Mouse (Mus musculus) G1E (cell line): ENCODE measurements at regions not wholly inside any gene's neighbourhood (a gene's known extent, or its start where the extent isn't known, plus 50 kb on each side); places are given as distances from the start of the nearest gene placed in this dataset.

ENCODE experiments used
- CTCF ChIP-seq: IDR thresholded peaks from 2 replicates; pipeline ENCODE4 v1.5.1; 2012; ENCODE audit warnings: low read depth, low read length, inconsistent platforms, mixed read lengths
- GATA1 ChIP-seq: IDR thresholded peaks from 2 replicates; pipeline ENCODE4 v1.6.1; 2012; ENCODE audit warnings: borderline replicate concordance, low read length, inconsistent platforms, mixed read lengths
- POLR2AphosphoS5 ChIP-seq: IDR thresholded peaks from 2 replicates; pipeline ENCODE4 v1.6.1; 2012; ENCODE audit warnings: low read depth, low read length, inconsistent platforms; ENCODE audit not compliant: insufficient replicate concordance
- TAL1 ChIP-seq: conservative IDR thresholded peaks from 2 replicates; pipeline ENCODE4 v1.6.1; 2012; ENCODE audit warnings: low read depth, low read length, inconsistent platforms, mixed read lengths

DNA sequence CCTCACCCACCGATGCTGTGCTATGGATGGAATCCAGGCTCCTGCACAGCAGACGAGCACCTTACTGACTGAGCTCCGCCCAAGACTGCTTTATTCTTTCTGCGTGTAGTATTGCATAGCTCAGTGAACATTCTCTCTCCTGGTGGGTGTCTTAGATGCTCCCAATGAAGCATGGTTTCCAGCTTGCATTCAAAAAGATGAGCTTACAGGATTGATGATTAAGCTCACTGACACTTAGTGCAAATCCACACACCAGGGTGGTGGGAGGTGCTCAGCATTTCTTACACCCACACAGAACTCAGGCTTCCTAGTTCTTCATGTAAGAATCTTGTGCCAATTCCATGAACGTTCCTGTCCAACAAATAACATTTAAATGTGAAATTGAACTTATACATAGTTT is 106.8 kb downstream of the Zfp326 start:
- TF ChIP-seq CTCF (no peak), TAL1 (no peak), POLR2AphosphoS5 (no peak), GATA1 (no peak)
